Mouse (Mus musculus) olfactory bulb, adult 2 months (tissue): Measurements from ENCODE around the gene Pdlim5.

ENCODE experiments used
- CTCF ChIP-seq: fragments of 200-500 bp; IDR thresholded peaks from 2 replicates; pipeline ENCODE4 v1.5.1; 2012; ENCODE audit warnings: low read depth, mild to moderate bottlenecking, low read length, moderate library complexity; ENCODE audit not compliant: insufficient read depth
- POLR2A ChIP-seq: fragments of 200-500 bp; IDR thresholded peaks from 2 replicates; pipeline ENCODE4 v1.6.1; 2012; ENCODE audit warnings: mild to moderate bottlenecking, low read depth, low read length, moderate library complexity; ENCODE audit not compliant: insufficient read depth

- no peak for TF ChIP-seq POLR2A
- no peak for TF ChIP-seq CTCF
Observed at GRCm38 (mm10) chr3:142276506-142276905, 119.0 kb downstream of the Pdlim5 start.
